Mouse (Mus musculus) embryonic facial prominence, embryonic 15.5 days (tissue): ENCODE results near the gene Olfr649. TPM values are rescaled to one million over a fixed set of nuclear protein-coding genes. Genes with fewer than 3 reads are reported as not detected.

Experiments
- ATAC-seq: fragments of 200-750 bp; cut with Nextera tagmentation; 2 replicates; pipeline ENCODE4 v1.8.0; 2017; ENCODE audit warnings: low read depth, moderate TSS enrichment; ENCODE audit not compliant: insufficient number of reproducible peaks, low FRiP score, low TSS enrichment
- H3K27ac ChIP-seq: fragments of 300-500 bp; sonication (generic); replicated peaks from 2 replicates; pipeline ENCODE4 v1.5.1; 2015; ENCODE audit warnings: mild to moderate bottlenecking, inconsistent platforms
- H3K27me3 ChIP-seq: fragments of 300-500 bp; sonication (generic); 2 replicates; pipeline ENCODE4 v1.6.1; 2015; ENCODE audit warnings: inconsistent platforms
- H3K36me3 ChIP-seq: fragments of 300-500 bp; sonication (generic); 2 replicates; pipeline ENCODE4 v1.6.1; 2015; ENCODE audit warnings: mild to moderate bottlenecking, inconsistent platforms
- H3K4me1 ChIP-seq: fragments of 300-500 bp; sonication (generic); 2 replicates; pipeline ENCODE4 v1.6.1; 2015; ENCODE audit warnings: inconsistent platforms
- H3K4me2 ChIP-seq: fragments of 300-500 bp; sonication (generic); replicated peaks from 2 replicates; pipeline ENCODE4 v1.6.1; 2015; ENCODE audit warnings: mild to moderate bottlenecking, inconsistent platforms
- H3K4me3 ChIP-seq: fragments of 300-500 bp; sonication (generic); replicated peaks from 2 replicates; pipeline ENCODE4 v1.5.1; 2015; ENCODE audit warnings: mild to moderate bottlenecking, inconsistent platforms
- H3K9ac ChIP-seq: fragments of 300-500 bp; sonication (generic); 2 replicates; pipeline ENCODE4 v1.6.1; 2015; ENCODE audit warnings: inconsistent platforms
- H3K9me3 ChIP-seq: fragments of 300-500 bp; sonication (generic); replicated peaks from 2 replicates; pipeline ENCODE4 v1.6.1; 2016; ENCODE audit warnings: inconsistent platforms
- WGBS: fragments of 180-500 bp; shearing (Covaris S2); methylation state at CpG from one replicate; pipeline ENCODE4 v1.1.7; 2015; 5-methylcytosine and 5-hydroxymethylcytosine counted together
- polyA plus RNA-seq: library from polyadenylated mRNA; unstranded; fragments of >200 nt; fragmentation: Nextera tagmentation; extraction: Ambion mirVana; gene quantifications from 2 replicates; pipeline ENCODE4 v1.2.1, GENCODE M21; 2015

Olfr649 gene
- polyA plus RNA-seq, 1 experiment from 2014 or later, result not detected

DNA sequence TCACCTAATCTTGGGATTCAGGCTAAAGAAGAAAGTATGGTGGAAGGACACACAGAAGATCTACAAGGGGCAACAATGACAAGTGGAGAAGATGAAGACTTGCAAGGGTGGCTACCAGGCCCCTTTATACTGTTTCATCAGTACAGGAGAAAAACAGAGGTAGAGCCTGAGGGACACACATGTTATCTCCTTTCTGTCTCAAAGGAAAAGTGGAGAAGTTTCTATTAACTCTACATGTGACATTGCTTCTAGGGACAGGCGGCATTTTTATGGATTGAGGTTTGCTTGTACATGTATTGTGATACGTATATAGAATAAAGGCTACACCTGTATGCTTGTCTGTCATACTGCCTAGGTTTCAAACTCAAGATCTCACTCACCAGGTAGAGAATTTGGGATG, 12.5 kb downstream of the Olfr649 start, which contains the start of gene Olfr648:
Gene Olfr648 (minus strand): TSS at position 101 of the 400 bp plus-strand sequence.
- no peak within 1 kb of the TSS for H3K4me3 ChIP-seq
- no peak within 1 kb of the TSS for H3K9ac ChIP-seq
- no peak within 1 kb of the TSS for H3K27ac ChIP-seq
- no peaks in the 10 kb centered on the region for H3K9me3 ChIP-seq
- H3K36me3 ChIP-seq, result no peaks in the 10 kb centered on the region
- no peak for ATAC-seq
- H3K4me1 ChIP-seq, result no peaks in the 10 kb centered on the region
- 81% methylated on average over 2 of the region's 2 CpGs for WGBS
- H3K27me3 ChIP-seq, result no peaks in the 10 kb centered on the region
- H3K4me2 ChIP-seq, result no peak within 1 kb of the TSS

DNA sequence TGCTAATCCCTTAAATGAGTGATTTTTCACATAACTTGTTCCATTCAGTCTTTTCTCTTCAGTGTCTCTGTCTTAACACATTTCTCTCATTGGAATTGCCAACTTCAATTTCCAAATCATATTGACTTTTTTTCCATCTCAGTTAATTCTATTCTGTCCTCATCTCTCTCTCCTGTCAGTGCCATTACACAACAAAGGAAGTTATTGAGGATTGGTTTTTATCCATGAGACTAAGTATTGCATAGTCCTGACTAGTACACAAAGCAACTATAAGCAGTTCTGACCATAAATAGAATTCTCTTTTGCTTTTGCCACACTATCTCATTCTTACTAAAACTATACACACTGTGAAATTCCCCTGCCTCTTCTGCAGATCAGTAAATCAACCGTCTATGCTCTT, 16.7 kb downstream of the Olfr649 start:
- Histone ChIP-seq H3K9me3 (no peaks in the 10 kb centered on the region), H3K27me3 (no peaks in the 10 kb centered on the region), H3K27ac (no peak overlapping the region), H3K4me2 (no peak overlapping the region), H3K4me1 (no peaks in the 10 kb centered on the region), H3K9ac (no peak overlapping the region), H3K36me3 (no peaks in the 10 kb centered on the region), H3K4me3 (no peak overlapping the region)
- no peak for ATAC-seq
- 91% methylated on average over 1 of the region's 1 CpGs for WGBS

DNA sequence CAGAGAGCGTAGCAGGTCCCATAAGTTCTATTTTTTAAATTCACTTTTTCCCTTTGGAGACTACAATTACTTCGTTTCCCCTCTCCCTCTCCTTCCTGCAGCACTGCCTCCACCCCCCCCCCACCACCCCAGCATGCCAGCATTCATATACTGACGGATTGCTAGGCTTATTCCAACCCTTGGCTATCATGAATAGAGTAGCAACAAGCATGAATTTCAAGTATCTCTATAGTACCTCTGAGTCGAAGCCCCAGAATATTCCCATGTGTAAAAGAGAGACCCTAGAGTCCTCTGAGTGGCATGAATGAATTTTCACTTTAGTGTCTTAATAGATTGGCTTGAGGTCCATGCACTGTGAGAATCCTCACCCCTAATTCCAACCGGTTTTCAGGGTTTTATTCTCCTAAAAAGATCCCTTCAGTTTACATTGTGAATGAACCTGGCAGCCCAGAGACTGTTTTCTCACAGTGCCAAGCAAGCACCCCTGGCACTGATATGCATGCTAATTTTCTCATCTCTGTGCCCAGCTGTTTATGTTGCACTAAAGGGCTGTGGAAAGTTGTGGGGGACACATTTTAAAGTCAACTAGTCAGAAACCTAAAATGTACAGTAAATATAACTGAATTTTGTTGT, 17.2 kb downstream of the Olfr649 start:
- Histone ChIP-seq H3K27ac (no peak overlapping the region), H3K4me3 (no peak overlapping the region), H3K4me2 (no peak overlapping the region), H3K4me1 (no peaks in the 10 kb centered on the region), H3K9me3 (no peaks in the 10 kb centered on the region), H3K27me3 (no peaks in the 10 kb centered on the region), H3K36me3 (no peaks in the 10 kb centered on the region), H3K9ac (no peak overlapping the region)
- 65% methylated on average over 5 of the region's 5 CpGs for WGBS
- ATAC-seq, result no peak

DNA sequence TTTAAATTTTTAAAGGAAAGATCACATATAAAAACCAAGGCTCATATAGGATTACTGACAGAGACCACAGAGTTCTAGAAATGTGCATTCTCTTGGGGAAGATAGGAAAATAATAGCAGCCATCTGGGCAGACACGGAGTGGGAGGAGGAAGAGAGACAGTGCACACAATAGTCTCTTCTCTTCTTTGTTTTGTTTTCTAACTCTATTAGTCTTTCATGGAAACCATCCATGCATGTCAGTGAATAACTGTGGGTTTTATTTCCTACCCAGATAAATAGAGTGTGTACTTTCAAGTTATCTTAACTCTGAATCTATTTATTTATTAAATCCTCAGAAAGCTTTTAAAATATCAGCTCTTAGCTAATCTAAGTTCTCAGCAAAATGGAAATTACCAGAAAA, 20.7 kb downstream of the Olfr649 start:
- H3K9ac ChIP-seq, result no peak overlapping the region
- no peaks in the 10 kb centered on the region for H3K27me3 ChIP-seq
- ATAC-seq, result no peak
- H3K9me3 ChIP-seq, result no peaks in the 10 kb centered on the region
- no peak overlapping the region for H3K27ac ChIP-seq
- H3K4me2 ChIP-seq, result no peak overlapping the region
- WGBS, result 44% methylated on average over 1 of the region's 1 CpGs
- H3K36me3 ChIP-seq, result no peaks in the 10 kb centered on the region
- H3K4me1 ChIP-seq, result no peaks in the 10 kb centered on the region
- H3K4me3 ChIP-seq, result no peak overlapping the region

DNA sequence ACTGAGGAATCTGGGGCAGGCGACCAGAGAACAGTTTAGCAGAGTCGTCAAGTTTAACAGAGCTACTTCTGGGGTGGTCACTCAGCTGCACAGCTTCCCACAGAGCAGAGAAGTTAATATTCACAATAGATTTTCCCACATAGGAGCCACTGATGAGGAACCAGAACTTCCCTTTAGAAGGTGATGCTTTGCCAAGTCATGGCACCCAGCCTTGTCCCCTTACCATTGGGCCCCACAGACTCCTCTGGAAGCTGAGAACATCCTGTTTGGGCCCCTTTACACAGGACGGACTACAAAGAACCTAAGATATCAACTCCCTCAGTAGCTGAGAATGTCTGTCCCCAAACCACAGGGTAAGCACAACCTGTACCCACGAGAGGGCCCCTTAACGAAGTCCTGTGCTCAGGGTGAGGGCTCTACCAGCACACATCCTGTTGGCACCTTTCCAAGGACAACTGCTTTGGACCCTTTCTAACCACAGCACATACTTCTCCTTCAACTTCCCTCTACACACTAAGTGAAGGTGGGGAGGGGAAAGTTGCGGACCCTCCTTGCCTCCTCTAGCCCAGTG, 26.1 kb downstream of the Olfr649 start:
- Histone ChIP-seq H3K4me2 (no peak overlapping the region), H3K36me3 (no peaks in the 10 kb centered on the region), H3K27me3 (no peaks in the 10 kb centered on the region), H3K4me1 (no peaks in the 10 kb centered on the region), H3K9ac (no peak overlapping the region), H3K27ac (no peak overlapping the region), H3K4me3 (no peak overlapping the region), H3K9me3 (no peaks in the 10 kb centered on the region)
- no peak for ATAC-seq
- WGBS, result 58% methylated on average over 6 of the region's 6 CpGs

DNA sequence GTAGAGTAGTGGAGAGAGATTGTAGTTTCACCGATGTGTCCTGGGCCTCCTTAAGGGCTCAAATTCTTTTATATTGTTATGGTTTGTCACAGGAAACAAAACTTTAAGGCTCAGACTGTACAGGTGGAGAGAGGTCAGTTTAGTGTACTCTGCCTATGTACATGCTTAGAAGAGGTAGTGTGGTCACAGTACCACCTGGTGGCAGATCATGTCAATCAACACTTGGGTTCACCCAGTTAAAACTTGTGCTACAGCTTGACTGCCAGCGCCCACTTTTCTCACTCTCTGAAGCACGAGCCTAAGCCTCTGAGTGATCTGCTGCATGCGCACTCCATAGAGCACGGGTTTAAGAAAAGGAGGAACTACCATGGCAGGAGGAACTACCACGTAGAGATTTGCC, 28.7 kb downstream of the Olfr649 start:
- Histone ChIP-seq H3K27me3 (no peaks in the 10 kb centered on the region), H3K9me3 (no peaks in the 10 kb centered on the region), H3K4me1 (no peaks in the 10 kb centered on the region), H3K4me3 (no peak overlapping the region), H3K27ac (no peak overlapping the region), H3K9ac (no peak overlapping the region), H3K36me3 (no peaks in the 10 kb centered on the region), H3K4me2 (no peak overlapping the region)
- WGBS, result 82% methylated on average over 6 of the region's 6 CpGs
- ATAC-seq, result no peak

DNA sequence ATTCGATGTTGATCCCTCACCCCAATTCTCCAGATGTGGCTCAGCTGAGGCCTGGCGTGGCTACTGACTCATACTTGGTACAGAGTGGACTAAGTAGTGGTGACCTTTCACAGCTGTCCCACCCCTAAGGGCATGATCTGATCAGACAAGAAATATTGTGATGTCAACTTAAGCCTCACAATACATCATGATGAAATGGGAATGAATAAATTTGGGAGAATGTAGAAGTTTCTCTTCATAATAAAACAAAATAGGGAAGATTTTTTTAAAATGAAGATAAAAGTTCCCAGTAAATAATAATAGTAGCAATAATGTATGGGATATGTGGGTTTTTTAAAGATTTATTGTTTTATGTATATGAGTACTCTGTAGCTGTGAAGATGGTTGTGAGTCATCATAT, 45.3 kb downstream of the Olfr649 start, which contains the start of gene Ubqlnl:
Gene Ubqlnl (minus strand): TSS at position 101 of the 400 bp plus-strand sequence.
- Histone ChIP-seq H3K27ac (no peak within 1 kb of the TSS), H3K4me1 (no peaks in the 10 kb centered on the region), H3K9me3 (no peaks in the 10 kb centered on the region), H3K4me2 (no peak within 1 kb of the TSS), H3K36me3 (no peaks in the 10 kb centered on the region), H3K27me3 (no peaks in the 10 kb centered on the region), H3K9ac (no peak within 1 kb of the TSS), H3K4me3 (no peak within 1 kb of the TSS)
- 76% methylated on average over 2 of the region's 2 CpGs for WGBS
- no peak for ATAC-seq

DNA sequence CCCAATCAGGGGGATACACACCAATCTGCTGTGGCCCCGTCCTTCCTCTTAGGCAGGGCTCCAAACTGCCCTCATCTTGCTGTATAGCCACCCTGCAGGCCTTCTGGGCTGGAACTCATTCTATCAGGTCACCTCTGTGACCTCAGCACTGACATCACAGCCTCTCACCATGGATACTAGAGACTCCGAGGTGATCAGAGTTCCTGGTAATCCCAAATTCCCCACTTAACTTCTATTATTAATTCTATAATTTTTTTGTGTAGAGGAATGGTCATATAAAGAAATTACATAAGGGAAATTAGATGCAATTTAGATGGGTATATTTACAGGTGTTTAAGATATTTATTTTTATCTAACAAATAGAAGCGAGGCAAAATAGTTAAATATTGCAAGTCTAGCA, 52.6 kb downstream of the Olfr649 start, which contains the start of gene Ubqln3:
Gene Ubqln3 (minus strand): TSS at position 101 of the 400 bp plus-strand sequence.
- Histone ChIP-seq H3K4me2 (no peak within 1 kb of the TSS), H3K27me3 (no peaks in the 10 kb centered on the region), H3K9ac (no peak within 1 kb of the TSS), H3K27ac (no peak within 1 kb of the TSS), H3K4me1 (no peaks in the 10 kb centered on the region), H3K9me3 (no peaks in the 10 kb centered on the region), H3K4me3 (no peak within 1 kb of the TSS), H3K36me3 (no peaks in the 10 kb centered on the region)
- no peak for ATAC-seq
- 72% methylated on average over 3 of the region's 3 CpGs for WGBS

Other genes starting within 250 kb of the Olfr649 start
- gene Olfr635, start 224.8 kb downstream of the Olfr649 start, polyA plus RNA-seq, result 0.07 TPM in 2 replicates
- not detected in 2 replicates for gene Olfr638, start 197.2 kb downstream of the Olfr649 start, polyA plus RNA-seq
- gene Olfr639, start 178.7 kb downstream of the Olfr649 start, polyA plus RNA-seq, result 0.05 TPM in 2 replicates
- gene Olfr640, start 170.4 kb downstream of the Olfr649 start, polyA plus RNA-seq, result 0.45 and 0.84 TPM in 2 replicates
- 0.12 and 0.23 TPM in 2 replicates for gene Olfr641, start 160.5 kb downstream of the Olfr649 start, polyA plus RNA-seq
- 0.08 TPM in 1 of 2 replicates, not detected in the other for gene Olfr642, start 143.3 kb downstream of the Olfr649 start, polyA plus RNA-seq
- gene 4930516K23Rik, start 134.5 kb downstream of the Olfr649 start, polyA plus RNA-seq, result 0.03 and 0.12 TPM in 2 replicates
- 0.13 and 0.32 TPM in 2 replicates for gene Olfr644, start 124.1 kb downstream of the Olfr649 start, polyA plus RNA-seq
- 0.04 and 0.24 TPM in 2 replicates for gene Olfr645, start 110.5 kb downstream of the Olfr649 start, polyA plus RNA-seq
- 0.22 TPM in 1 of 2 replicates, not detected in the other for gene Olfr646, start 91.1 kb downstream of the Olfr649 start, polyA plus RNA-seq
- not detected in 2 replicates for gene Ubqln5, start 66.2 kb downstream of the Olfr649 start, polyA plus RNA-seq
- gene Olfr643, start 58.6 kb downstream of the Olfr649 start, polyA plus RNA-seq, result not detected in 2 replicates
- gene Ubqln3, start 52.7 kb downstream of the Olfr649 start, polyA plus RNA-seq, result 0.22 and 0.37 TPM in 2 replicates
- gene Ubqlnl, start 45.4 kb downstream of the Olfr649 start, polyA plus RNA-seq, result 0.12 and 0.49 TPM in 2 replicates
- gene Olfm5, start 31.2 kb downstream of the Olfr649 start, polyA plus RNA-seq, result 20.1 and 24.2 TPM in 2 replicates
- 0.25 and 0.27 TPM in 2 replicates for gene Olfr648, start 12.6 kb downstream of the Olfr649 start, polyA plus RNA-seq
- 0.54 and 0.59 TPM in 2 replicates for gene Trim6, start 22.8 kb upstream of the Olfr649 start, polyA plus RNA-seq
- 1.8 and 2.0 TPM in 2 replicates for gene Trim34a, start 48.5 kb upstream of the Olfr649 start, polyA plus RNA-seq
- gene Trim5, start 92.1 kb upstream of the Olfr649 start, polyA plus RNA-seq, result 0.40 and 0.41 TPM in 2 replicates
- 7.3 and 8.0 TPM in 2 replicates for gene Trim12a, start 119.5 kb upstream of the Olfr649 start, polyA plus RNA-seq
- 0.16 TPM in 1 of 2 replicates, not detected in the other for gene Trim34b, start 133.5 kb upstream of the Olfr649 start, polyA plus RNA-seq
- gene Trim12c, start 157.4 kb upstream of the Olfr649 start, polyA plus RNA-seq, result 2.4 and 2.6 TPM in 2 replicates
- gene Trim30b, start 173.9 kb upstream of the Olfr649 start, polyA plus RNA-seq, result 0.13 and 0.16 TPM in 2 replicates
- gene Trim30c, start 204.9 kb upstream of the Olfr649 start, polyA plus RNA-seq, result 0.22 and 0.28 TPM in 2 replicates